Mouse (Mus musculus): ENCODE measurements around the gene Dcaf15.

Dcaf15 gene

GRCm38 (mm10) chr8:84101476-84102270 lies 2.9 kb downstream of the Dcaf15 start:
- no peak for DNase-seq (ENCODE audit: low spot score in 2 of 2)

DNA sequence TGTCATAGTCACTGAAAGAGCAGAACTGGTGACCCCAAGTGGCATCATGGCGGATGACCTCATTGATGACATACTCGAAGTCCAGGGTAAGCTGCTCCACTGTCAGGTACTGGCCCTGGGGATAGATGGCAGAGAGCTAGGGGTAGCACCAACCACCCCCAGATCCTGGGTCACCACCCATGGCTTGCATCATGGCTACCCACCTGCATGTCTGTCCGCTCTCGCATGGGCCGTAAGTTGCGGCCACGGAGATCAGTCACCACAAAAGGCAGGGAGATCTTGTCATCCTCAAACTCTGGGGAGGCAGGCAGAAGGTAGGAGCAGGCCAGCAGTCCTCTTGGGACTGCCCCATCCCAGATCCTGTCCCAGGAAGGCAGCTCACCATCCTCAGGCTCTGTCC lies 6.2 kb downstream of the Dcaf15 start:
- DNase-seq (ENCODE audit: low spot score in 2 of 2): no peak

DNA sequence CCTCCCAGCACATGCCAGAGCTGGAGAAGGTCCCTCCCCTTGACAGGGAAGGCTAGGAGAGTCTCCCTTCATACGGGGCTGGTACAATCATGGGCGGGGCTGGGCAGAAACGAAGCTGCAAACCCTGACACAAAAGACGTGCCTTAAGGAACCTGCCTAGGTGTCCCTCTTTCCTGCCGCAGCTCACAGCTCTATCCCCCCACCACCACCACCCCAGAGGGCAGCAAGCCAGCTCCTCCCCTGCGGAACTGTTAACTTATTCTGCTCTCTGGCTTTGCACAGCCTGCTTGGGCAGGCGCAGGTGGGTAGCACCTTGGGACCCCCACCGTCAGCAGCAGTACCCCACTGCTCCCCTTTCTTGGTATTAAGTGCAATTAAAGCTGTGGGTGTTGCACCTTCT lies 8.5 kb downstream of the Dcaf15 start:
- DNase-seq (ENCODE audit: low spot score in 2 of 2): no peak

GRCm38 (mm10) chr8:84090585-84090984 lies 14.0 kb downstream of the Dcaf15 start:
- no peak for DNase-seq (ENCODE audit: low spot score in 2 of 2)

GRCm38 (mm10) chr8:84089277-84089676 lies 15.3 kb downstream of the Dcaf15 start:
- DNase-seq (ENCODE audit: low spot score in 2 of 2): no peak

- DNase-seq (ENCODE audit: low spot score in 2 of 2): no peak
These were observed 16.7 kb downstream of the Dcaf15 start for GRCm38 (mm10) chr8:84087821-84088220.

- DNase-seq (ENCODE audit: low spot score in 2 of 2): no peak
These were observed 17.4 kb downstream of the Dcaf15 start for GRCm38 (mm10) chr8:84087156-84087555.

GRCm38 (mm10) chr8:84084341-84085115 lies 20.0 kb downstream of the Dcaf15 start:
- DNase-seq (ENCODE audit: low spot score in 2 of 2): no peak

- DNase-seq (ENCODE audit: low spot score in 2 of 2): no peak
These were observed 20.7 kb downstream of the Dcaf15 start for GRCm38 (mm10) chr8:84083829-84084241.

DNA sequence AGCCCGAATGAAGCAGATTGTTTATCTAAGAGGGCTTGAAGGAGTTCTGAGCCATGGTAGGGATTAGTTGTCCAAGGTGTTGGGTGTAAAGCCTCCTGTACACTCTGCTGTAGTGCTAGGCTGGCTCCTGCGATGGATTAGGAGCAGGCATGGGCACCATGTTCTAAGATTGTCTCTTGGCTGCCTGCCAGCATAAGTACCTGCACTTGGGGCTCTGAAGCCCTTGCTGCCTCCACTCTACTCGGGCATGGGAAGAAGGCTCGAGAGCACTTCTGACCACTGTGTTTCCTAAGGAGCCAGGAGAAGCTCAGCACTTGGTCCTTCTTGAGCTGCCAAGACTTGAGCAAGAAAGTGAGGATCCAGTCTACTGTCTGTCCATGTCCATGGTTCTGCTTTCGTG lies 25.4 kb downstream of the Dcaf15 start:
- no peak for DNase-seq (ENCODE audit: low spot score in 2 of 2)

DNA sequence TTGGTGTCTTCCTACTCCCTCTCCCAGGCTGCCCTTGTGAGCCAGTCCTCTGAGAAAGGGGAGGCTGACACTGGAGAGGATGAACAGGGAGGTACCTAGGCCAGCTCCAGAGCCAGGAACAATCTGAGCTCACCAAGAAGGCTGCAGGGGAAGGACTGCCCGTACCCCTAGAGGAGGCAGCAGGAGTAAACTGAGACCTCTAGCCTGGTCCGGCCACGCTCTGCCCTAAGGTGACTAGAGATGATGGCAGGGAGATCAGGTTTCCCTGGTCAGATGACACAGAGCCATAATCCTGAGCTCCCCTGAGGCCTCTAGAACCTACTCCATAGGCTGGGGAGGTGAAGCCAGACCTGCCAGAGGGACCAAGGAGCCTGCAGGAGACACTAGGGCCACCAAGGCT lies 27.7 kb downstream of the Dcaf15 start:
- no peak for DNase-seq (ENCODE audit: low spot score in 2 of 2)

DNA sequence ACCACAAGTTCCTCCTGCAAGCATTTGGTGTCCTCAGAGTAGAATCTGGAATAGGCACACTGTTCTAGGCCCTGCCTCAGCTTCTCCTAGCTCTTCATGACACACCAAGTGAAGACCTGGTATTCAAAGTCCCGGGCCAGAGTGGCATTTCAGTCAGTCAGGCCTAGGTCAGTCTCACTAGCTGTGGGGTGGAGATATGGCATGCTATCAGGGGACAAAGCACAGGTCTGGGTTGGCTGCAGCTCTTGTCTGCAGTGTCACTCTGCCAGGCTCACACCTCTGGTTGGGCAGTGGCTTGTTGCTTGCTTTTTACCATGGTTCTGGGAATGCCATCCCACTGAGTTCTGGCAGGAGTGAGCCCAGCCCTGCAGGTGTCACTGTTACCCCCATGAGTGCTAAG lies 28.2 kb downstream of the Dcaf15 start:
- DNase-seq (ENCODE audit: low spot score in 2 of 2): no peak

GRCm38 (mm10) chr8:84073230-84073976 lies 31.2 kb downstream of the Dcaf15 start:
- no peak for DNase-seq (ENCODE audit: low spot score in 2 of 2)

GRCm38 (mm10) chr8:84072321-84072720 lies 32.2 kb downstream of the Dcaf15 start:
- no peak for DNase-seq (ENCODE audit: low spot score in 2 of 2)

- no peak for DNase-seq (ENCODE audit: low spot score in 2 of 2)
These were observed 32.6 kb downstream of the Dcaf15 start for GRCm38 (mm10) chr8:84071921-84072320.

DNA sequence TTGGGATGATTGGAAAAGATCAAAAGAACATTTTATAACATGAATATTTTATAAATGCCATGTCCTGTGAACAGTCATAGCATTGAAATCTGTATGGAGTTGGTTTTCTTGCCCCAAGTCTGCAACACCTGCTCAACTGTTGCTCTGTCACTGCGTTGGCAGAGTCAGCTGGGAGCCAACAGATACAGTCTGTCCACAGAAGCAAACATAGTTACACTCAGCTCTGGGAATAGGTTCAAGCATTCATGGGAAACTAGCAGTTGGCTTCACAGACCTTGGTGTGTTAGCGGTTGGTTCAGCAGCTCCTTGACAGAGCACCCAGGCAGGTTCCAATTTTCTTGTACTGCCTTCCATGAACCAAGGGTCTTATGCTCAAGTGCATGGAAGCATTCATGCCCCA lies 33.9 kb downstream of the Dcaf15 start:
- DNase-seq (ENCODE audit: low spot score in 2 of 2): no peak

GRCm38 (mm10) chr8:84070241-84070640 lies 34.3 kb downstream of the Dcaf15 start:
- DNase-seq (ENCODE audit: low spot score in 2 of 2): no peak

GRCm38 (mm10) chr8:84069750-84070149 lies 34.8 kb downstream of the Dcaf15 start:
- no peak for DNase-seq (ENCODE audit: low spot score in 2 of 2)

DNA sequence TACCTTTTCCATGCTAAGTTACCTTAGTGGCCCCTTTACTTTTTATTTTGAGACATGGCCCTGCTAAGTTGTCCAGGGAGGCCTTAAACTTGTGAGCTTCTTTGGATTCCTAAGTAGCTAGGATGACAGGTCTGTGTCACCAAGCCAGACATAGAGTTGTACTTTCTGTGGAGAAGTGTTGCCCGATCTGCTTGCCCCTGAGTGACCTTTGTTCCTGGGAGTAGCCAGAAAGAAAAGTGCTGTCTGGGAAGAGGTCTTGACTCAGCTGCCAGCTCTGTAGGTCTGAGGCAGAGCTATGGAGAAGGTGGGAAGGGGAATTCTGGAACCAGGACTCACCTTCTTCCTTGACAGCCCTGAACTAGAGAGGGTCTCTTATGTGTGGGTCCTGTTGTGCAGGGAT lies 35.4 kb downstream of the Dcaf15 start:
- no peak for DNase-seq (ENCODE audit: low spot score in 2 of 2)

GRCm38 (mm10) chr8:84068316-84069035 lies 36.1 kb downstream of the Dcaf15 start:
- DNase-seq (ENCODE audit: low spot score in 2 of 2): no peak

- DNase-seq (ENCODE audit: low spot score in 2 of 2): no peak
These were observed 36.7 kb downstream of the Dcaf15 start for GRCm38 (mm10) chr8:84067911-84068310.

Measured in spleen, postnatal 10 days (tissue).